Mouse (Mus musculus): ENCODE results near the gene Nhsl1.

- TF ChIP-seq CTCF (IDR thresholded peaks at IDR 0.05; ENCODE audit: borderline replicate concordance, insufficient read depth, low read depth, low read length), result no peak
- TF ChIP-seq POLR2A (IDR thresholded peaks at IDR 0.05; ENCODE audit: borderline replicate concordance, insufficient read depth, low read length), result no peak
Observed at GRCm38 (mm10) chr10:18545309-18545708, 226.5 kb downstream of the Nhsl1 start.

Measured in cerebellum, adult 2 months (tissue).